Mouse (Mus musculus) midbrain, postnatal 0 days (tissue): Measurements from ENCODE around the gene Sugt1. TPM values are rescaled to one million over a fixed set of nuclear protein-coding genes. Genes with fewer than 3 reads are reported as not detected.

Source experiments
- ATAC-seq: fragments of 200-750 bp; cut with Nextera tagmentation; 2 replicates; pipeline ENCODE4 v1.8.0; 2017; ENCODE audit warnings: moderate number of reproducible peaks, mild to moderate bottlenecking, moderate TSS enrichment, moderate library complexity; ENCODE audit not compliant: low FRiP score
- DNase-seq: peaks from one replicate; pipeline ENCODE4 v3.0.0-alpha.2; 2015; ENCODE audit warnings: low spot score
- H3K27ac ChIP-seq: fragments of 300-500 bp; sonication (generic); 2 replicates; pipeline ENCODE4 v1.5.1; 2014; ENCODE audit warnings: low read depth, mild to moderate bottlenecking, low read length, mixed read lengths
- H3K27me3 ChIP-seq: fragments of 300-500 bp; sonication (generic); 2 replicates; pipeline ENCODE4 v1.6.1; 2014; ENCODE audit warnings: low read length, control low read depth, mixed read lengths; ENCODE audit not compliant: insufficient read depth
- H3K36me3 ChIP-seq: fragments of 300-500 bp; sonication (generic); 2 replicates; pipeline ENCODE4 v1.6.1; 2014; ENCODE audit warnings: low read length, control low read depth, mixed read lengths; ENCODE audit not compliant: insufficient read depth
- H3K4me1 ChIP-seq: fragments of 300-500 bp; sonication (generic); 2 replicates; pipeline ENCODE4 v1.6.1; 2014; ENCODE audit warnings: mild to moderate bottlenecking, control low read depth, antibody characterized with exemption, low read length, mixed read lengths; ENCODE audit not compliant: insufficient read depth
- H3K4me2 ChIP-seq: fragments of 300-500 bp; sonication (generic); 2 replicates; pipeline ENCODE4 v1.6.1; 2014; ENCODE audit warnings: low read depth, mild to moderate bottlenecking, low read length, mixed read lengths; ENCODE audit not compliant: poor library complexity, severe bottlenecking
- H3K4me3 ChIP-seq: fragments of 300-500 bp; sonication (generic); 2 replicates; pipeline ENCODE4 v1.5.1; 2014; ENCODE audit warnings: low read depth, mild to moderate bottlenecking, low read length, moderate library complexity
- H3K9ac ChIP-seq: fragments of 300-500 bp; sonication (generic); replicated peaks from 2 replicates; pipeline ENCODE4 v1.6.1; 2014; ENCODE audit warnings: mild to moderate bottlenecking, low read length, moderate library complexity, mixed read lengths; ENCODE audit not compliant: poor library complexity, severe bottlenecking
- H3K9me3 ChIP-seq: fragments of 300-500 bp; sonication (generic); 2 replicates; pipeline ENCODE4 v1.6.1; 2016; ENCODE audit warnings: low read length, control low read depth
- CTCF ChIP-seq: IDR thresholded peaks from 2 replicates; pipeline ENCODE4 v1.5.1; 2016; ENCODE audit warnings: antibody characterized with exemption, mild to moderate bottlenecking
- WGBS: fragments of 180-500 bp; shearing (Covaris S2); extraction: QIAGEN DNeasy Blood & Tissue Kit; methylation state at CpG from one replicate; pipeline ENCODE4 v1.1.7; 2014; 5-methylcytosine and 5-hydroxymethylcytosine counted together
- polyA plus RNA-seq: library from polyadenylated mRNA; unstranded; fragments of >200 nt; fragmentation: Nextera tagmentation; extraction: Ambion mirVana; gene quantifications from 2 replicates; pipeline ENCODE4 v1.2.1, GENCODE M21; 2015
- total RNA-seq: library from RNA; depleted of rRNA; stranded (reverse); fragments of >200 nt; gene quantifications from 2 replicates; pipeline ENCODE4 v1.2.3, GENCODE M21; 2014

Gene Sugt1
- total and polyA plus RNA-seq, 2 experiments from 2014 or later: 19.1 to 86.0 TPM

DNA sequence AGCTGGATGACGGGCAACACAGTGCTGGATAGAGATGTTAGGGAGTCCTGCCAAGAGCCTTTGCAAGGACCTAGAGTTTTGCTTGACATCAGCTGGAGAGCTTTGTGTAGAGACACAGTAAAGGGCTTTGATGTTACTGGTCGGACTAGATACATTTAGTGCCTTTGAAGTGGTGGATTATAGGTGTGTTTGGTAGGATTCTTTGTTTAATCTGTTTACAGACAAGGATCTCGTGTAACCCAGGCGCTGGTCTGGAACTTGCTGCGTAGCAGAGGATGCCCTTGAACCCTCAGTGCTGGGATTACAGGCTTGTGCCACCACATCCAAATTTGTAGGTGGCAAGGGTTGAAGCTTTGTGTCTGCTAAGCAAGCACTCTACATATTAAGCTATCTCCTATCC, 6.6 kb downstream of the Sugt1 start:
- WGBS: 77% methylated on average over 5 of the region's 5 CpGs
- H3K9me3 ChIP-seq: no peaks in the 10 kb centered on the region
- DNase-seq (no peak), ATAC-seq (no peak)
- H3K9ac ChIP-seq: no peak overlapping the region
- H3K4me1 ChIP-seq: 0 out of 2 replicates have a peak, but pooled peaks cover under 1% of the 10 kb centered on the region
- no peaks in the 10 kb centered on the region for H3K27me3 ChIP-seq
- H3K4me3 ChIP-seq: no peak overlapping the region
- no peak overlapping the region for H3K27ac ChIP-seq
- no peak overlapping the region for H3K4me2 ChIP-seq
- peaks cover 8% of the 10 kb centered on the region; the same call in 1 of the 2 replicates for H3K36me3 ChIP-seq
- TF ChIP-seq CTCF: no peak

DNA sequence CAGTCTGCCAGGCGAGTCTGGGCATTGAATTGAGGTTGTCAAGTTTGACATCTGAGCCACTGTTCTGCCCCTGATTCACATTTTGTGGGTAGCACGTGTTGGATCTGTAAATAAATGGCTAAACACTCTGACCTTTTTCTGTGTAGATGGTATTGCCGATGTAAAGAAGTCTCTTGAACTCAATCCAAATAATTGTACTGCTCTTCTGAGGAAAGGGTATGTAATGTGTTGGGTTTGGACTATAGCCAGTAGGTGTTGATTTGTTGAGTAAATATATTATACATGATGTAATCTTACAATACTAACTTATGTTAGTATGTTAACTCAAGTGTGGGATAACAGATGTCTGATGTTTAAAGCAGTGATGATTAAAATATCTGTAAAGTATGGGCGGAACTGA, 9.1 kb downstream of the Sugt1 start:
- Histone ChIP-seq H3K9me3 (no peaks in the 10 kb centered on the region), H3K4me1 (no peaks in the 10 kb centered on the region), H3K27me3 (no peaks in the 10 kb centered on the region), H3K36me3 (peaks cover 12% of the 10 kb centered on the region), H3K4me2 (no peak overlapping the region), H3K27ac (no peak overlapping the region), H3K4me3 (no peak overlapping the region), H3K9ac (no peak overlapping the region)
- 83% methylated on average over 4 of the region's 4 CpGs for WGBS
- no peak for TF ChIP-seq CTCF
- ATAC-seq (no peak), DNase-seq (no peak)

DNA sequence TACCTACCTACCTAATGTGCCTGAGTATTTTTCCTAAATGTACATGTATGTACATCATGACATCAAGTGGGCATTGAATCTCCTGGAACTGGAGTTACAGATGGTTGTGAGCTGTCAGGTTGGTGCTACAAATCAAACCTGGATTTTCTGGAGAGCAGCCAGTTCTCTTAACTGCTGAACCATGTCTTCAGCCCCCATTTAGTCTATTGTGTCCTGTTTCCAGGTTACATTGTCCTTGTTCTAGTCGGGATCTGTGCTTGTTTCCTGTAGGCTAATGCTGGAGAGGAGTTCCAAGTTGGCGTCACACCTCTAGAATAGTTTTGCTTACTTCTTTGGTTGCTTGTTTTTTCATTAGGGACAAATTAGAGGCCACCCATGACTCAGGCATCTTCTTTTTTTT, 18.4 kb downstream of the Sugt1 start:
- H3K4me3 ChIP-seq: no peak overlapping the region
- no peak overlapping the region for H3K4me2 ChIP-seq
- H3K4me1 ChIP-seq: no peaks in the 10 kb centered on the region
- no peaks in the 10 kb centered on the region for H3K27me3 ChIP-seq
- H3K9me3 ChIP-seq: no peaks in the 10 kb centered on the region
- H3K9ac ChIP-seq: no peak overlapping the region
- no peak overlapping the region for H3K27ac ChIP-seq
- no peak for TF ChIP-seq CTCF
- WGBS: 69% methylated on average over 2 of the region's 2 CpGs
- DNase-seq (no peak), ATAC-seq (no peak)
- H3K36me3 ChIP-seq: peaks cover 35% of the 10 kb centered on the region

DNA sequence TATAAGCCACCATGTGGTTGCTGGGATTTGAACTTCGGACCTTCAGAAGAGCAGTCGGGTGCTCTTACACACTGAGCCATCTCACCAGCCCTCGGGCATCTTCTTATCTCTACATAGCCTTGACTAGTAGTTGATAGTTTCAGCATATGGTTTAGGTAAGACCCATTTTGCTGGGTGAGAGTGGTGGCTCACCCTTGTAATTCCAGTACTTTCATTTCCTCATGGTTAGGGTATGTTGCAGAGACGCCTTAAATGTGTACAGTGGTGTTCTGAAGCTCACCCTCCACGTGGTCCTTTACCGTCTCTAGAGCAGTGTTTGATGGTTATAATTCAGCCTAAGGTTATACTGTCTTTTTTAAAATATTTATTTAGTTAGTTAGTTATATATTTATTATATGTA, 18.9 kb downstream of the Sugt1 start:
- no peak for DNase-seq
- no peak for TF ChIP-seq CTCF
- Histone ChIP-seq H3K36me3 (peaks cover 37% of the 10 kb centered on the region), H3K9ac (no peak overlapping the region), H3K4me3 (no peak overlapping the region), H3K9me3 (no peaks in the 10 kb centered on the region), H3K4me1 (no peaks in the 10 kb centered on the region), H3K4me2 (no peak overlapping the region), H3K27me3 (no peaks in the 10 kb centered on the region), H3K27ac (no peak overlapping the region)
- 91% methylated on average over 6 of the region's 6 CpGs for WGBS
- no peak for ATAC-seq

DNA sequence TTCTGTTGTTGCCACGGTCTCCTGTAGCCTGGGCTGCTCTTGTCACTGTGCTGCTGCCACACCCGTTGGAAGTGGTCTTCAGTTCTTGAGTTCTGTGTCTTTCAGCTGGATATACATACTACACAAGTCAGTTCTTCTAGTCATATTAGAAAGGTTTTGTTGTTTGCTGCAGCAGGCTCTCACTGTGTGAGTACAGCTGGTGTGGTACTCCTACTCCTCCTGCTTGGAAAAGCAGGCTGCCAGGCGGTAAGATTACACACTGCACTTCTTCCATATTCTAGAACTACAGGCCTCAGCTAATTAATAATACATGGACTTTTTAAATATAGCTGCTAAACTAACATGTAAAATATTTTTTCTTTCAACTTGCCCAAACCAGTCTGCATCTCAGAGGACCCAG, 19.4 kb downstream of the Sugt1 start:
- WGBS: 90% methylated on average over 3 of the region's 3 CpGs
- DNase-seq (no peak), ATAC-seq (no peak)
- Histone ChIP-seq H3K4me2 (no peak overlapping the region), H3K4me1 (no peaks in the 10 kb centered on the region), H3K27me3 (no peaks in the 10 kb centered on the region), H3K9me3 (no peaks in the 10 kb centered on the region), H3K27ac (no peak overlapping the region), H3K9ac (no peak overlapping the region), H3K4me3 (no peak overlapping the region), H3K36me3 (peaks cover 33% of the 10 kb centered on the region)
- no peak for TF ChIP-seq CTCF

DNA sequence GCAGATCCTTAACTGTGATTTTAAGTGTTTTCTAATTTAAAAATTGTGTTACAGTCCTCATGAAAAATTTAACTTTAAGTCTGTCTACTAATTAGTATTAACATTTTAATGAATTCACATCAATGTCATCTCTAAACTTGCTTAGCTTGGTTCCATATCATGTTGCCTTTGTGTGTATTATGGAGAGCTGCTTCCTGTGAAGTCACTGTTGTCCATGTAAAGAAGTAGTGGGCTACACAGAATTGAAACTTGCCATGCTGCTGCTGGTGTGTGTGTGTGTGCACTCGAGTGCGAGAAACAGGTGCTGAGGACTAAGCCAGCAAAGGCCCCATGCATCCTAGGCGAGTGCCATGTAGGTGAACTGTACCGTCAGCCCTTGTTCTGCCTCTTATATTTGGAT, 19.9 kb downstream of the Sugt1 start:
- no peak for TF ChIP-seq CTCF
- H3K27me3 ChIP-seq: no peaks in the 10 kb centered on the region
- H3K4me1 ChIP-seq: no peaks in the 10 kb centered on the region
- H3K27ac ChIP-seq: no peak overlapping the region
- no peak overlapping the region for H3K9ac ChIP-seq
- H3K36me3 ChIP-seq: peaks cover 33% of the 10 kb centered on the region
- H3K9me3 ChIP-seq: no peaks in the 10 kb centered on the region
- no peak for ATAC-seq
- 92% methylated on average over 4 of the region's 4 CpGs for WGBS
- DNase-seq: no peak
- no peak overlapping the region for H3K4me3 ChIP-seq
- no peak overlapping the region for H3K4me2 ChIP-seq
